Mouse (Mus musculus): ENCODE data around the gene Mat2b.

DNA sequence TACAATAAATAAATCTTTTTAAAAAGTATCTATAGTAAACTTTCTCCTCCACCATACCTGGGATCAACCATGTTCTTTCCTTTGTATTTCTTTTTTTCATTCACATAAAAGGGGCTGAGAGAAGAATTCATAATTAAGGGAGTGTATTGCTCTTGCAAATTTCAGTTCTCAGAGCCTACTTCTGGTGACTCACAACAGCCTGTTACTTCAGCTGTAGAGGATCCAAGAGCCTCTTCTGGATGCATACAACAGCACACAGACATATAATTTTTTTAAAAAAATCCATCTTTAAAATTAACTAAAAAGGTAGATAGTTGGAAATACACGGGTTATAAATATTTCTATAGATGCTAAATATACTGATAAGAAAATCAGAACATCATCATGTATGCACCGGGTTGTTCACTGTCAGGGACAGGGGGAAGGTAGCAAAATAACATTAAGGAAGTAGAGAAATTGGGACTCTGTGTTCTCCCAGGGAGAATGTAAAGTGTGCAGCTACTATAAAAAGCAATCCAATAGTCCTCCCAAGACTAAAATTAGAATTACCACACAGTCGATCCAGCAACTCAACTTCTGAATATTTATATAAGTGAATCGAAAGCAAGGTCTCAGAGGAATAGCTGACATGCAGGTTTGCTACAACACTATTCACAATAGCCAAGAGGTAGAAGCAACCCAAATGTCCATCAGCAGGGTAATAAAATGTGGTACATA lies 19.8 kb downstream of the Mat2b start:
- no peak for TF ChIP-seq POLR2A (IDR thresholded peaks at IDR 0.05; ENCODE audit: borderline replicate concordance, extremely low read depth, low read depth, low read length)
- no peak for TF ChIP-seq CTCF (IDR thresholded peaks at IDR 0.05; ENCODE audit: insufficient read depth, low read length)
